Mouse (Mus musculus): ENCODE results near the gene Dennd5a.

Dennd5a gene

DNA sequence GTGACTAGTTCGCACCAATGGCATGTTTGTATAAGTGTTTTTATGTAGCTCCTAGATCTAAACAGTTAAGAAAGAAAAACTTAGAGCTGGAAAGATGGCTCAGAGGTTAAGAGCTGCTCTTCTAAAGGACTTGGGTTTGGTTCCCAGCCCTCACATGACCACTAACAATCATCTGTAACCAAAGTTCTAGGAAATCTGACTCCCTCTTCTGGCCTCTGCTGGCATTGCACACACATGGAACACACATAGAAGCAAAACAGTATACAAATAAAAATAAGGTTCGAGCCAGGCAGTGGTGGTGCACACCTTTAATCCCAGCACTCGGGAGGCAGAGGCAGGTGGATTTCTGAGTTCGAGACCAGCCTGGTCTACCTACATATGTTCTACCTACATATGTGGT, 3.4 kb upstream of the Dennd5a start:
- DNase-seq (ENCODE audit: low spot score), result no peak

DNA sequence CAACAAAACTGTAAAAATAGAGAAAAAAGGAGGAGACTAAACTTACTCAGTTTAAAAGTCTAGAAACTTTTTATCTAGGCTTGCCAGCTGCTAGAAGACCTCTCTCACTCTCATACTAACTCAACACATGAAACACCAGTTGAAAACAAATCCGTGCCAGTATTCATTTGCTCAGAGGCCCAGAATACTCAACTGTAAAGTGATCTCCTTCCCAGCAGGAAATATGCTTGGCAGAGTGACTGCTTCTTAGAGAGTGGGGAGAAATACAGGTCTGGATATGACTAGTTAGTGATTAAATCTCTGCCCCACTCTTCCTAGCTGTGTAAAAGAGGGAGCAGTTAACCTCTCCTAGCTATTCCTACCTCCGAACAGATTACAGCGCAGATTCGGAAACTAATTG, 2.3 kb upstream of the Dennd5a start:
- no peak for DNase-seq (ENCODE audit: low spot score)

DNA sequence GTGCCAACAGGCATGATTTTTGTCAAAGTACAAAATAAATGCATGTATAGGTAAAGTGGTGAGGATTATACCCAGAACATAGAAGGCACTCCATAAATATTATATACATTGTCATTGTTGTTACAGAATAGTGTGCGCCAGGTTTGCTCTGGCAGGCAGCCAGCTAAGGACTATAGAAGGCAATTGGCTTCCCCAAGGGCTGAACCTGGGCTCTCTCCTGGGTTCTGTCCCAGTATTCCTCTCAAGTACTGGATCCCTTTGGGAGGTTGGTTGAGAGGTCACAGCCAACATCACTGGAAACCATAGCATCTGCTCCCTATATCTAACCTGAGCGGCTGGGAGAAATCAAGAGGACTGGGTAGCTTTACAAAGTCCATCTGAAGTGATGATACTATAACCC, 1.3 kb upstream of the Dennd5a start:
- peak; percentile 24 for DNase-seq (ENCODE audit: low spot score)

DNA sequence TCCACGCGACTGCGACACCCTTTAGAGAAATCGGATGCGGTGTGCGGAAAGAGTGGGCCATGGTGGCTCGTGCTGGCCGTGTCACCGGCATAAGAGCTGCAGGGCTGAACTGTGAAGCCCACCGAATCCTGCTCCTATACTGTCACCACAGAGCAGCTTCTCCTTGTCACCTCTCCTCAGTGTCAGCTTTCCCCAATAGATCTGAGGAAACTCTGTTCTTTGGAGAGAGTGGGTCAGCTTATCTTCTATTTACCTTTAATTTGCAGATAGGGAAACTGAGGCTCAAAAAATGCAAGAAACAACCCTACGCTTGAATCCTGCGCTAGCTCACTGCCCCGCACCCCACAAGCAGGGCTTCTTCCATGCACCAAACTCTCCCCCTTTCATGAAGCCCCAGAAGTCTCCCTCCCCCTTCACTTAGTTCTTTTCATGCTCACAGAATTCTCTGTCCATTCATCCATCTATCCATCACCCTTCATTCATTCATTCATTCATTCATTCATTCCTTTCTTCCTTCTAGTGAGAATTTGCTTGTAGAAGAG, 414 bp upstream of the Dennd5a start:
- DNase-seq (ENCODE audit: low spot score), result no peak

DNA sequence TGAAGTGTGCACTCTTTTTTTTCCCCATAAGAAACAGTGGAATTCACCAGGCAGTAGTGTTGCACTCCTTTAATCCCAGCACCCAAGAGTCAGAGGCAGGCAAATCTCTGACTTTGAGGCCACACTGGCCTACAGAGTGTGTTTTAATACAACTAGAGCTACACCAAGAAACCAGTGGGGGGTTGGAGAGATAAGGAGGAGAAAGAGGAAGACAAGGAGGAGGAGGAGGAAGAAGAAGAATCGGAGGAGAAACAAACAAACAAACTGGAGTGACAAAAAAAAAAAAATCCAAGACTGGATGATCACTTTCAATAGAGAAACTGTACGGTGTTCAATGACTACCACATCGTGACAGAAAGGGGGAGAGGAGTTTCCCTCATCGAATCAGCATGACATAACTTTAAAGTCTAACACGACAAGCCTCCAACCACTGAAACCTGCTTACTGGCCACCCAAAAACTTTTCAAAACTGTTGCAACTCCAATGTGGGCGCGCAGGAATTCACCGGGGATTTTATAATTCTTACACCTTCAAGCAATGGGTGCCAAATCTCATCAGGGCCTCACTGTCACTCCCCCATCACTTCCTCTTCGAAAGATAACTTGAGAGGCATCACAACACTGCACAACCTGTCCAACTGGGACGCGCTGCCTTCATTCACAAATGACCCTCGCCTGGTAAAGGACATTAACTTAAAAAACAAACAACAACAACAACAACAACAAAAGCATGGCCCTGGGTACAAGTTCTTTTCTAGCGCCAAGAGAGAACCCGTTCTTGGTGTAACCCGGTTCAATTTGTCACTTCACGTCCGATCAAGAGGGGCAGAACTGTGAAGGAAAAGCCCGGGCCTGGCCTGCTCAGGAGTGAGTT, 1.2 kb downstream of the Dennd5a start:
- no peak for DNase-seq (ENCODE audit: low spot score)

DNA sequence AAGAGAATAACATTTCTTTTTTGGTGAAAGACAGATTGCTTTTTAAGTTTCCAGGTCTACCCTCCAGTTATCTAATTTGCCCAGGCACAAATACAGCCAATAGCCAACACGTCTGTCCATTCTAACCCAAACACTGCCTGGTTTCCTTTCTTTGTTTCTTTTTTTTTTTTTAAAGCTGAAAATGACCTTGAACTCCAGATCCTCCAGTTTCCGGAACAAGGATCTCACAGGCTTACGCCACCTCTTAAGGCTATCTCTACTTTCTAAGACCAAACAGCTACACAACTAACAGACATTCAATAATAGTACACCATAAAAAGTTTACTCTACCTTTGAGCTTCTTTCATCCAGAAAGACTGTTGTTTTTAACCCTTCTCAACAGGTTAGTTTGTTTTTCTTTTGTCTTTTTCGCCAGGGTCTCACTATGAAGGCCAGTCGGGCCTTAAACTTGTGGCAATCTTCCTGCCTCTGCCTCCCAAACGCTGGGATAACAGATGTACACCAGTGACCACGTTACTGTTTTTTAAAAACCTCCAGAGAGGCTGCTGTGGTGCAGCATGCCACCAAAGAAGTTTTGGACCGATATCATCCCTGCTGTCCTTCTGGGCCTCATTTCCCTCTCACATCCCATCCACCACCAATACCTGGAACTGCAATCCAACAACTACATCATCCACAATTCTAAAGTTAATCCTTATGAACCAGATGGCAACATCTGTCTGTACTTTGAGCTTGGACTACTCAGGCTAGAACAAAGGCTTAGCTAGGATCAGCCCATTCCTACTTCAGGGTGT, 2.1 kb downstream of the Dennd5a start:
- DNase-seq (ENCODE audit: low spot score), result no peak

DNA sequence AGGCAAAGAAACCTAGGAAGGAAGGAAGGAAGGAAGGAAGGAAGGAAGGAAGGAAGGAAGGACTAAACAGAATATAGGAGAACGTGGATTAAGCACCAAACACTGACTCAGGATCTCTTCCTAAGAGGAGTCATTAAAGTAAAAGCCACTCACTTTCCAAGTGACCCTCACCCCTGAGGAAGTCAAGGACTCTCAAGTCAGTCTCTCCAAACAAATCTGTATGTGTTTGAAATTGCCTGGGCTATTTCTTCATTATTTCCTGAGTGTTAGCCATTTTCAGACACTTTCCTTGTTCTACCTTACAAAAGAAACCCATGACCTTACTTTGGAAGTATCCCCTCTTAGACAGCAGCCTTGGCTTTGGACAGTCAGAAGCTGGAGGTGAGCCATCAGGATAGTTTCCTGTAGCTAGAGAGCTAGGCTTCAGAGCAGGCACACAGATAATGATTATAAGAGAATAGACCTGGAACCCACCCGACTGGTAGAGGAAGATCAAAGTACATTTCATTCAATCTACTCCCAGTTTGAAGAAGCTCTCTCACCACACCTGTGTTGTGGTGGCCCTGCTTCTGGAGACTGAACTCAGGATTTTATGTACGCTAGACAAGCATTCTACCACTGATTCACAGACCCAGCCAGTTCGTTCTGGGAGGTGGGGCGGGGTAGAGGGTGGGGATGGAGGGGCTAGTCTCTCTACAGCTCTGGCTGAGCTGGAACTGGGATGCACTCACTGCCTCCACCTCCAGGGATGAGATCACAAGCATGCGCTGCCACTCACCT, 5.5 kb downstream of the Dennd5a start:
- DNase-seq (ENCODE audit: low spot score), result no peak

DNA sequence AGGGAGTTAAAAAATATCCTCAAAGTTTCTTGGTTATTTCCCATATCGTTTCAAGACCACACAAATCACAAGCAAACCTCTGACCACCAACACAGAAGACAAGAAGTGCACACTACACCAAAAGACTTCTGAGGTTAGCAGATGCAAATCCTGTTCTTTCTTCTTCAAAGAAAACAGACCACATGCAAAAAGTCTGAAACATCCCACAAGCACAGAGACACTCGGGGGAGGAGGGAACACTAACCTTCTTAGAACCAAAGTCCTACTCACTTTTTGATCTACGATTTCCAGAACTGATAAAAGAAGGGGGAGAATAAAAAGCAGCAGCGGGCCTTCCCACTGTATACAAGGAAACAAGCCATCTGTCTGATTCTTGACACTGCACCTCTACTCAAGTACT, 9.0 kb downstream of the Dennd5a start:
- no peak for DNase-seq (ENCODE audit: low spot score)

DNA sequence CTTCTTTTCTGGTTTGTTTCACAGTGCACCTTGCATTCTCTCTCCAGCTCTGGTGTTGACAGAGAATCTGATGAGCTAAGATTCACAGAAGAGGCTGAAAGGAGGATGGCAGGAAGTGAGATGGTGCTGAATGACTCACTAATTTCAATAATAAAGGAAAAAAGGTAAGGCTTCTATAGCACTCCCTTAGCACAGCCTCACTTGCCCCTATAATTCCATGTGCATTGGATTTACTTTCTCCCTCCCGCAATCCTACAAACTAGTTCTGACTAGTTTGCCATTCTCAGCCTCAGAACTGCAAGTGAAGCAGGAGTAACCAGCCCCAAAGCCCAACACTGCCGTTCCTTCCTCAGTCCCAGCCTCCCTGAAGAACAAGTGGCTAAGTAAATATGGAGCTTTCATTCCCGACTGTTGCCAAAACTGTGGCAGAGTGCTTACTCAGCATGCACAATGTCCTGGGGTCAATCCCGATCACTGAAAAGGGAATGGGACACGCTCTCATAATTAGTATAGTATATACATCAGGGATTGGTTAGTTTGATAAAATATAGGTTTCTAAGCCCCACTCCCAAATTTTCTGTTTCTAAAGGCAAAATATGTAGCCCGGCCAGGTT, 15.7 kb downstream of the Dennd5a start:
- DNase-seq (ENCODE audit: low spot score), result no peak

DNA sequence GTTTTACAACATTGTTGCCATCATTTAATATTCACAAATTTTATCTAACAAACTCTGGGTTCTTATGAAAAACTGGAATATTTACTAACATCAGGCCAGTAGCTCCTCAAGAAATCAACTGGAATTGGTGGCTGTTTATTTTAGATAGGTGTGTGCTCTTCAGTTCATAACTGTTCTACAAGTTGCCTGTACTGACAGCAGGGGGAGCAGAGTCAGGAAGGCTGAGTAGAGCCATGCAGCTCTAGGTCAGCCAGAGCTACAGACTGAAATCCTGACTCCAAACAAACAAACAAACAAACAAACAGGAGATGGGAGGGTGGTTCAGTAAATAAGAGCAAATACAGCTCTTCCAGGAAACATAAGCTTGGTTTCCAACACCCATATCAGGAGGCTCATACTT, 30.6 kb downstream of the Dennd5a start:
- no peak for DNase-seq (ENCODE audit: low spot score)

DNA sequence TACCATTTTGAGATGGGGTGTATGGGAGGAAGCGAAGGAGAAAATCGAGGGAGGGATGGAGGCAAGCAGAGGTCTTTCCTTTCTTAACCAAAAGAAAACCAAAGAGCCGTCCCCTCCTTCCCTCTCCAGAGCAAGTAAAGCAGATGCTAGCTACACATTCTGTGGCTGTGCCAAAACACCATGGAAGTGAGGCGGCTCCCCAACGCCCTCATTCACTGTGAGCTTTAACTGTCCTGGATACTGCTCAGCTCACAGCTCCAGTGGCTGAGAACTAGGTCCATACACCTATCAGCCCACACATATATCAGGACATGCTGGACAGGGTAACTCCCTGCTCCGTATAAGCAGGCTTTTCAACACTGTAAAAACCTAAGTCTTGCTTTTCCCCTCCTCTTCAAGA, 31.9 kb downstream of the Dennd5a start:
- no peak for DNase-seq (ENCODE audit: low spot score)

DNA sequence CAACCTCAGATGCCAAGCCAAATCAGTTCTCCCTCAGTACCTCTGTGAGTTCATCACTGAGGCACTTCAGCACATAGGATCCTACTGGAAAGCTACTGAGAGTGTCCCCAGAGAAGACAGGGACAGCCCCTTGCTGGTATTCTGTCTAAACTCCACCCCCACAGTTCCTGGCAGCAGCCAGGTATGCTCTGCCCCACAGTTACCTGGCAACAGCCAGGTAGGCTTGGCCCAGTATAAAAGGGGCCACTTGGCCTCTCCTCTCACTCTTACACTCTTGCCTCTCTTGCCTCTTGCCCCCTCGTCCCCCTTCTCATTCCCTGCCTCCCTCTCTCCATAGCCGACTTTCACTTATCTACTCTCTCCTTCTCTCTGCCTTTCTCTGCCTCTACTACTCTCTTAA, 35.3 kb downstream of the Dennd5a start:
- no peak for DNase-seq (ENCODE audit: low spot score)

DNA sequence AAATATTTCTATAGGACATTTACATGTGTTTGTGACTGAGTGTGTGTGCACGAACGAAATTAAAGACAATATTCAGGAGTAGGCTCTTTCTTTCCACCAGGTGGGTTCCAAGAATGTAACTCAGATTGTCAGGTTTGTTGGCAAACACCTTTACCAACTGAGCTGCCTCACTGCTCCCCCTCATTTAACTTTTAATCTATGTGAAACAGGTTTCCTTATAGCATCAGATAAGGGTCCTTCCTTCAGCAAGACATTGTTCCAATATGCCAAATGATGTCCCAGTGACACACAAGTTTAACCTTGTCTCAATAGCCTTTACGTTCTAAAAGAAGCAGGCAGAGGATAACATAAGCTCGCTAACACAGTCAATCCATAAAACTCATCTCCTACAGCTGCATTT, 37.4 kb downstream of the Dennd5a start:
- DNase-seq (ENCODE audit: low spot score), result no peak

DNA sequence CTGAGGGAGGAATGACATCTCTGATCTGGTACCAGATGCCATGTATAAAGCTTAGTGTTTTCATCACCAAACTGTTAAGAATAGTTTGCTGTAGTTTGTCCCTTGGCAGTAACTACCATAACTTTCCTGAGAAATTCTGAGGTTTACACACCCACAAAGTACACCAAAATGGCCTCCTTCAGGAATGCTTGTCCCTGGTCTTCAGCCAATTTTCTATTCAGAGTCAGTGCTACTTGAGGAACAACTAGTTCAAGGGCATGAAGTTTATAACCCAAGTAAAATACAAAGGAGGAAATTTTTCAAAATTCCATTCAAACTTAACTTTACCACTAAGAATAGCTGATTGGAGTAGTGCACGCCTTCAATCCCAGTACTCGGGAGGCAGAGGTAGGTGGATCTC, 54.1 kb downstream of the Dennd5a start:
- DNase-seq (ENCODE audit: low spot score), result no peak

DNA sequence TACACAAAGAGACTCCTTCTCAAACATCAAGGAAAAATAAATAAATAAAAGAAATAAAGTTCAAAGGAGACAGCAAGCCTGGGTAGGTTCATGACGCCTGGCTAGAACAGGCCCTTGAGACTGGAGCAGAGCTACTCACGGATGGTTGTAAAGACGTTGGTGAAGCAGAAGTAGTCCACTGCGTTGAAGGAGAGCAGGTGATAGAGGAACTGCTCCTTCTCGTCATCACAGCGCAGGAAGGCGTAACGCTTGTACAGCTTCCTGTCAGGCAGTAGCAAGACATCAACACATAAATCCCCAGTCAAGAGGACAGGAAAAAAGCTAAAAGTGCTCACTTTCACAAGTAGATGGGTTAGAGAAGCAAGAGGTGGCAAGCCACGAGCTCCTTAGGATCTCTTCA, 59.3 kb downstream of the Dennd5a start:
- DNase-seq (ENCODE audit: low spot score), result no peak

DNA sequence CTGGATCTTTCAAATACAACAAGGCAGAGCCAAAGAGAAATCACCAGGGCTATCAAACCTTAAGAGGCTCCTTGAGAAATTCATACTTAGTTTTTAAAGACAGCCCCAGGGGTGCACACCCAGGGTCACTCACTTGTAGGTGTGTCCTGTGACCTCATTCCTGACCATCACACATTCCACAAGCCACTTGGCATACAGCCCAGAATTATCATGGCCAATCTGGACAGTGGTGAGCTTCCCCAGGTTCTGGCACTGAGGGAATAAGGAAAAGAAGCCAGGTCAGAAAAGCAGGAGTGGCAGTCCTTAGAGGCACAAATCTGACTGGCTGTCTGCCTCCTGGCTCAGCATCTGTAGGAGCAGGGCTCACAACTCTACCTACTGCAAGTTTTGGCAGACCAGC, 61.4 kb downstream of the Dennd5a start:
- no peak for DNase-seq (ENCODE audit: low spot score)

DNA sequence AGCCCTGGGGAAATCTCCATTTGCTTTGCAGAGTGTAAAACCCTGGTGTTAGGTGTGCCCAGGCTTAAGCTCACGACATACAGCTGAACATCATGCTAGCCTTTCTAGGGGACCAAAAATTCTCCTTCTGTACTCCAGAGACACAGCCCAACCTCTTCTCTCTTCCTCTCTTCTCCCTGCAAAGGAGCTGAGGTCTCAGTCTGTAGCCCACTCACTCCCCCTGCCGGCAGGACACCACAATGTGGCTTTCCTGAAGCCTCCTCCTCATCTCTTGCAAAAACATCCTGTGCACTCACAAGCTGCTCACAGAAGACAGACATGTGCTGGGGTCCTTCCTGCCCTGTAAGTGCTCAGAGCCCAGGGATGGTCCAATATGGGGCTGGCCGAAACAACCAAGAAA, 67.7 kb downstream of the Dennd5a start:
- peak; percentile 79 for DNase-seq (ENCODE audit: low spot score)

DNA sequence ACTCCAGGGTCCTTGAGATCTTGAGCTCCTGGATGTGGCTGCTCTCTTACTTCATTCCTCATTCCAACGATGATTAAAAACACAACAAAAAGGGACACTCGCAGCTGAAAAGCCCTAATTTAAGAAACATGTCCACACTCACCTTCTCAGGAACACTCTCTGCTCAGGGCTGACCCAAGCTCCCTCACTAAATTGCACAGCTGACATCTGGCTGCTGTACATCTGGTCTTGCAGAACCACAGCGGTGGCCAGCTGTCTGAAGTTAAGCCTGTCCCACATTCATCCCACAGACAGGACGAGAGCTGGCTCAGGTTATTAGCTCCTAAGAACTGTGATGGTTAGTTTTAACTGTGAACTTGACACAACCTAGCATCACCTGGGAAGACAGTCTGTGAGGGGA, 68.5 kb downstream of the Dennd5a start:
- DNase-seq (ENCODE audit: low spot score), result no peak

DNA sequence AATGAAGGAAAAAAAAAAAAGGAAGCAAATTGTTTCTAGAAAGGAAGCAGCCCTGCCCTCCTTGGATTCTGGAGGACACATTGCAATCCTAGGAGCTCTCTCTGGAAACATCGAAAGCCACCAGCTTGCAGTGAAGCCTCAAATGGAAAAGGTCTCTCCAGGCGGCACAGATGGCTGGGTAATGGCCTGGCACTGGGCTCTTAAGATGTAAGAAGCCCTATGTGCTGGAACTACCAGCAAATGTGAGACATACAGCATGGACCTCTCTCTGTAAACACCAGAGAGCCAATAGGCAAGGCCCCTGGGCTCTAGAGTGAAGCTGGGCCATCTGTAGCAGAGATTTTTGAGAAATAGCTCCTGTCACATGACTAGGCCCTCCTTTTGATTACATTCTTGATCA, 70.0 kb downstream of the Dennd5a start:
- DNase-seq (ENCODE audit: low spot score), result no peak

DNA sequence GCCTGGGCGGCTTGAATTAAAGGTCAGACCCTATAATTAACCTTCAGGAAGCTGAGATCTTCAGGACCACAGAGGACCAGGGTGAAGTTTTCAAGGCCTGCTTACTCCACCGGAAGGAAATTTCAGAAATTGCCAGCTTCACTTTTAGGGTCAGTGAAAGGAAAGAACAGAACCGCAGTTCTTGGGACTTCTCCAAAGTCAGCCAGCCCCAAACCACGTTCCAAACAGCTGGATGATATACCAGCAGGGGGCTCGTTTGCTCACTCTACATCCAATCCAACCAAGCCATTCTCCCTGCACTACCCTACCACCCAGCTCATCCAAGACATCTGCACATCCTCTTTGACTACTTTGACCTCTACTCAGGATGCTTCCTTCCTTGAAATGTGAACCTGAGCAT, 71.0 kb downstream of the Dennd5a start:
- DNase-seq (ENCODE audit: low spot score), result no peak

DNA sequence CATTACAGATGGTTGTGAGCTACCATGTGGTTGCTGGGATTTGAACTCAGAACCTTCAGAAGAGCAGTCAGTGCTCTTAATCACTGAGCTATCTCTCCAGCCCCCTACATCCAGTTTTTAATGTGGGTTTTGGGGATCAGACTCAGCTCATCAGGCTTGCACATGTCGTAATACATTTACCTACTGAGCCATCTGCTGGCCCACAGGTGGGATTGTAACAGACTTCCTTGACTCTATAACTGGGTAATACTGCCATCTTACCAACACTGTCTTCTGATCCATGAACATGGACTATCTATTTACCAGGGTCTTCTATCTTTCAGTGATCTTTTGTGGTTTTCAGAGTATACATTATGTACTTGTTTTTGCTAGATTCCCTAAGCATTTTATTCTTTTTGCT, 74.0 kb downstream of the Dennd5a start:
- DNase-seq (ENCODE audit: low spot score), result no peak

DNA sequence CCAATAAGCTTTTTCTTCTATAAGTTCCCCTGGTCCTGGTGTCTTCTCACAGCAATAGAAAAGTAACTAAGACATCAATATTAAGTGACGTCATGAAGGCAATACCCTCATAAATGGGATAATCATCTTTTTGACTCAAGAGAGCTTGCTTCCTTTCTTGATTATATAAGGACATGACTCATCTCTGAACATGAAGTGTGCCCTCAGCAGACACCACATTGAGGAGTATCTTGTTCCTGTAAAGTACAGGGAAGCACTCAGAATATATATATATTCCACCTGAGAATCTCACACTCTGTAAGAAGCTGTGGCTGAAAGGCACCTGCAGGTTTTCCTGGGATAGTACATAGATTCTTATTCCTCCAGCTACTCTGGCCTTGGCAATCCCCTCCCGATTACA, 77.7 kb downstream of the Dennd5a start:
- DNase-seq (ENCODE audit: low spot score), result no peak

Data from layer of hippocampus, adult 11-12 months (tissue).